Mouse (Mus musculus) limb, embryonic 12.5 days (tissue): Measurements from ENCODE around the gene Gramd4. TPM values are rescaled to one million over a fixed set of nuclear protein-coding genes. Genes with fewer than 3 reads are reported as not detected.

Source experiments
- ATAC-seq: fragments of 200-750 bp; cut with Nextera tagmentation; 2 replicates; pipeline ENCODE4 v1.8.0; 2017; ENCODE audit warnings: low read depth, moderate TSS enrichment; ENCODE audit not compliant: insufficient number of reproducible peaks, insufficient read depth, low FRiP score, low TSS enrichment
- H3K27ac ChIP-seq: fragments of 300-500 bp; sonication (generic); 2 replicates; pipeline ENCODE4 v1.5.1; 2016; ENCODE audit warnings: mild to moderate bottlenecking, moderate library complexity
- H3K27me3 ChIP-seq: fragments of 300-500 bp; sonication (generic); 2 replicates; pipeline ENCODE4 v1.6.1; 2016; ENCODE audit warnings: mild to moderate bottlenecking, moderate library complexity
- H3K36me3 ChIP-seq: fragments of 300-500 bp; sonication (generic); 2 replicates; pipeline ENCODE4 v1.6.1; 2016; ENCODE audit warnings: mild to moderate bottlenecking, moderate library complexity
- H3K4me1 ChIP-seq: fragments of 300-500 bp; sonication (generic); replicated peaks from 2 replicates; pipeline ENCODE4 v1.6.1; 2016
- H3K4me2 ChIP-seq: fragments of 300-500 bp; sonication (generic); 2 replicates; pipeline ENCODE4 v1.6.1; 2016; ENCODE audit warnings: mild to moderate bottlenecking, moderate library complexity
- H3K4me3 ChIP-seq: fragments of 300-500 bp; sonication (generic); replicated peaks from 2 replicates; pipeline ENCODE4 v1.5.1; 2016; ENCODE audit warnings: mild to moderate bottlenecking
- H3K9ac ChIP-seq: fragments of 300-500 bp; sonication (generic); replicated peaks from 2 replicates; pipeline ENCODE4 v1.6.1; 2016; ENCODE audit warnings: mild to moderate bottlenecking, moderate library complexity
- H3K9me3 ChIP-seq: fragments of 300-500 bp; sonication (generic); 2 replicates; pipeline ENCODE4 v1.6.1; 2016; ENCODE audit warnings: mild to moderate bottlenecking, moderate library complexity
- WGBS: fragments of 180-500 bp; shearing (Covaris S2); methylation state at CpG from one replicate; pipeline ENCODE4 v1.1.7; 2016; 5-methylcytosine and 5-hydroxymethylcytosine counted together
- polyA plus RNA-seq: library from polyadenylated mRNA; unstranded; fragments of >200 nt; fragmentation: Nextera tagmentation; extraction: Ambion mirVana; gene quantifications from 2 replicates; pipeline ENCODE4 v1.2.1, GENCODE M21; 2016

Gene Gramd4
- polyA plus RNA-seq, 1 experiment from 2014 or later: 19.2 TPM

DNA sequence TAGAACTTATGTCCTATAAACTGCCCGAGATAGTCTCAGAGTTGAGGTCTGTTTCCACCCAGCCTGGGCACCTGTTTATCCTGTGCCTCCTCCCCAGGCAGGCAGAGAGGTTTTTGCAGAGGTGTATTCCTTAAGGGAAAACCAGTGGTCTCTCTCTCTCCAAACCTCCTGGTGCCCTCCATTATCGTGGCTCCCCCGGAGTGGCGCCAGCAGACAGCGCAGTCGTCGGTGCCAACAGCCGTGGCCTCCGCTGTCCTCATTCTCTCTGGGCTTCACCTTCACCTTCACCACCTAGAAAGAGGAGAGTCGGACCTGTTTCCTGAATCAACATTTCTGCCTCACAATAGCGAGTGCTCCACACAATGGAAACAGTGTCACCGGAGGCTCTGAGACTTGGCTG, 3.1 kb downstream of the Gramd4 start:
- H3K27me3 ChIP-seq: no peaks in the 10 kb centered on the region
- WGBS: 88% methylated on average over 12 of the region's 12 CpGs
- H3K27ac ChIP-seq: no peak overlapping the region
- no peak overlapping the region for H3K4me3 ChIP-seq
- H3K36me3 ChIP-seq: 0 out of 2 replicates have a peak, but pooled peaks cover 3% of the 10 kb centered on the region
- peaks cover 43% of the 10 kb centered on the region for H3K4me1 ChIP-seq
- no peaks in the 10 kb centered on the region for H3K9me3 ChIP-seq
- no peak for ATAC-seq
- H3K9ac ChIP-seq: no peak overlapping the region
- no peak overlapping the region for H3K4me2 ChIP-seq

DNA sequence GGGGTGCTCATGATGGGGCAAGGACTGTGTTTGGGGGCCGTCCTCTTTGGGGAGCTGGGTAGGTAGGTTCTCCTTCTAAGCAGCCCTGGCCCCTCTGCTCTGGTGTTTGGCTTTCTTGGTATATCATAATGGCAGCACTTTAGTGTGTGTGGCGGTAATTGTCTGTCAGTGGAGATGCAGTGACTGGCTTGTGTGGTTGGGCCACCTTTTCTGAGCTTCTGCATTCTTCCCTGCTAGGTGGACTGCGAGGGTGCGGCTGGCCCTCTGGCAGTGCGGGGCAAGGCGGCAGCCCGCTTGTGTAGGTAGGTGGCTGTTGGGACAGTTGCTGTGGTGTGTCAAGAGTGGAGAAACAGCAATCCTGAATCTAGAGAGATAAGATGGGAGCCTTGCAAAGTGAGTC, 3.7 kb downstream of the Gramd4 start:
- WGBS: 80% methylated on average over 7 of the region's 7 CpGs
- Histone ChIP-seq H3K27ac (0 out of 2 replicates have a peak overlapping the region, but pooled peaks have one; percentile 23), H3K4me1 (peaks cover 43% of the 10 kb centered on the region), H3K36me3 (0 out of 2 replicates have a peak, but pooled peaks cover 7% of the 10 kb centered on the region), H3K27me3 (no peaks in the 10 kb centered on the region), H3K4me2 (no peak overlapping the region), H3K9me3 (no peaks in the 10 kb centered on the region), H3K9ac (0 out of 2 replicates have a peak overlapping the region, but pooled peaks have one; percentile 14), H3K4me3 (no peak overlapping the region)
- no peak for ATAC-seq

- Histone ChIP-seq H3K9ac (0 out of 2 replicates have a peak overlapping the region, but pooled peaks have one; percentile 14), H3K27ac (no peak overlapping the region)
- 60% methylated on average over 6 of the region's 6 CpGs for WGBS
These were observed 4.5 kb downstream of the Gramd4 start for GRCm38 (mm10) chr15:86061848-86062481.

GRCm38 (mm10) chr15:86064191-86064849, 6.8 kb downstream of the Gramd4 start:
- no peak overlapping the region for H3K4me2 ChIP-seq

More at GRCm38 (mm10) chr15:86061848-86062481, 4.5 kb downstream of the Gramd4 start:
- Histone ChIP-seq H3K27me3 (no peaks in the 10 kb centered on the region), H3K4me2 (0 out of 2 replicates have a peak overlapping the region, but pooled peaks have one; percentile 1), H3K9me3 (no peaks in the 10 kb centered on the region), H3K36me3 (0 out of 2 replicates have a peak, but pooled peaks cover 7% of the 10 kb centered on the region), H3K4me1 (peaks cover 46% of the 10 kb centered on the region), H3K4me3 (no peak overlapping the region)
- no peak for ATAC-seq

GRCm38 (mm10) chr15:86064850-86065229, 7.3 kb downstream of the Gramd4 start:
- Histone ChIP-seq H3K27ac (no peak overlapping the region), H3K4me2 (no peak overlapping the region), H3K36me3 (0 out of 2 replicates have a peak, but pooled peaks cover 7% of the 10 kb centered on the region), H3K9ac (no peak overlapping the region), H3K27me3 (no peaks in the 10 kb centered on the region), H3K4me1 (peaks cover 51% of the 10 kb centered on the region), H3K9me3 (no peaks in the 10 kb centered on the region), H3K4me3 (no peak overlapping the region)
- no peak for ATAC-seq
- WGBS: 86% methylated on average over 3 of the region's 3 CpGs

More at GRCm38 (mm10) chr15:86064191-86064849, 6.8 kb downstream of the Gramd4 start:
- peaks cover 55% of the 10 kb centered on the region for H3K4me1 ChIP-seq
- no peak overlapping the region for H3K27ac ChIP-seq
- H3K4me3 ChIP-seq: no peak overlapping the region
- H3K9me3 ChIP-seq: no peaks in the 10 kb centered on the region
- no peak for ATAC-seq
- 0 out of 2 replicates have a peak, but pooled peaks cover 7% of the 10 kb centered on the region for H3K36me3 ChIP-seq
- H3K27me3 ChIP-seq: no peaks in the 10 kb centered on the region
- WGBS: 85% methylated on average over 8 of the region's 8 CpGs
- H3K9ac ChIP-seq: no peak overlapping the region

DNA sequence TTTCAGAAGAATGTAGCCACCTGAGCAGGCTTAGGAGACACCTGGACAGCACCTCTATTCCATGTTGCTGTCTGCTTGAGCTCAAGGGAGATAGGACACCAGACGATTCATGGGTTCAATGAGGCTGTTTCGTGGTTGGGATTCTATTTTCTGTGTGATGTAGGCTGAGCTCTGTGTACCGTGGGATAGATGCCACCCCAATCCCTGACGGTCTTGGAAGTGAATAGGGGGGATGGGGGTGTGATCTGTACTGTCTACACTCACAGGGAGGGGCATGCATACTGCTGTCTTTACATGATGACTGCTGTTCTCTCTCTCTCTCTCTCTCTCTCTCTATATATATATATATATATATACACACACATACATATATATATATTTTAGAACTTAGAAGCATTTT, 7.9 kb downstream of the Gramd4 start:
- 94% methylated on average over 4 of the region's 4 CpGs for WGBS

DNA sequence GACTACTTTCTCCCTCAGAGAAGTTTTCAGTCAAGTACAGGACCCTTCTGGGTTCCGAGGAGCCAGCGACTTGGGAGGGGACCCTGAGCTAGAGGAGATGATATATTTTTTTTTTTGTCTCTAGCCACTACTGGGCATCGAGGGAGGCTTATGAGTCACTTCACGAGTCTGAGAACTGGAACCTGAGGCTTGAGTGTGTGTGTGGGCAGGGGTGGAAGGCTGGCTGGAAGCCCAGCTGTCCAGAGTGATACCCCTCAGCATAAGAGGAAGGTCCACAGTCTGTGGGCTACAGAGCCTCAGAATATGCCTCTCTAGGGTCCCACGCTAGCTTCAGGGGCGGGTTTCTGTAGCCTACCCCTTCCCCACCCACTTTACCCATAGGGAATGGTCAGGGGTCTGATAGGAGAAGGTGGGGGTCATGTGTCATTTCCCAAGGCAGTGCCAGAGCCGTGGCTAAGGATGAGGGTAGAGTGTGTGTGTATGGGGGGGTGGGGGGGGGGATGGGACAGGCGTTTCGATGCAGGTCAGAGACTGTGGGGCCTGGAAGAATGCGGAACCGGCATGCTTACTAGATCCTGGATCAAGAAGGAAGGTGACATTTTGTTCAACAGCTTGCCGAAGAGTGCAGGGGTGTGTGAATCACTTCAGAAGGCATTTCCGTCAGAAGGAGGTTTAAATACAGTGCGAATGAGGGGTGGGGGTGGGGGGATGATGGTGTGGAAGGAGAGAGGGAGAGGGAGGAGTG, 9.5 kb downstream of the Gramd4 start:
- Histone ChIP-seq H3K4me3 (no peak overlapping the region), H3K9ac (0 out of 2 replicates have a peak overlapping the region, but pooled peaks have one; percentile 4), H3K36me3 (0 out of 2 replicates have a peak, but pooled peaks cover 7% of the 10 kb centered on the region), H3K27me3 (no peaks in the 10 kb centered on the region), H3K4me1 (peaks cover 33% of the 10 kb centered on the region), H3K9me3 (no peaks in the 10 kb centered on the region), H3K4me2 (no peak overlapping the region), H3K27ac (peak overlapping the region; percentile 20; the same call in 1 of the 2 replicates)
- ATAC-seq: no peak
- 67% methylated on average over 14 of the region's 14 CpGs for WGBS

More for the DNA sequence above, 7.9 kb downstream of the Gramd4 start:
- H3K27ac ChIP-seq: no peak overlapping the region
- 0 out of 2 replicates have a peak, but pooled peaks cover 7% of the 10 kb centered on the region for H3K36me3 ChIP-seq
- no peak for ATAC-seq
- no peak overlapping the region for H3K4me2 ChIP-seq
- H3K4me1 ChIP-seq: peaks cover 49% of the 10 kb centered on the region
- H3K27me3 ChIP-seq: no peaks in the 10 kb centered on the region
- H3K9ac ChIP-seq: no peak overlapping the region
- no peak overlapping the region for H3K4me3 ChIP-seq
- H3K9me3 ChIP-seq: no peaks in the 10 kb centered on the region

GRCm38 (mm10) chr15:86067581-86067910, 10.1 kb downstream of the Gramd4 start:
- no peak overlapping the region for H3K4me3 ChIP-seq
- ATAC-seq: no peak
- no peaks in the 10 kb centered on the region for H3K27me3 ChIP-seq
- H3K4me2 ChIP-seq: no peak overlapping the region
- peaks cover 31% of the 10 kb centered on the region for H3K4me1 ChIP-seq
- H3K27ac ChIP-seq: peak overlapping the region; percentile 12; the same call in 1 of the 2 replicates
- WGBS: 50% methylated on average over 6 of the region's 6 CpGs
- 0 out of 2 replicates have a peak, but pooled peaks cover 7% of the 10 kb centered on the region for H3K36me3 ChIP-seq
- H3K9me3 ChIP-seq: no peaks in the 10 kb centered on the region
- no peak overlapping the region for H3K9ac ChIP-seq

DNA sequence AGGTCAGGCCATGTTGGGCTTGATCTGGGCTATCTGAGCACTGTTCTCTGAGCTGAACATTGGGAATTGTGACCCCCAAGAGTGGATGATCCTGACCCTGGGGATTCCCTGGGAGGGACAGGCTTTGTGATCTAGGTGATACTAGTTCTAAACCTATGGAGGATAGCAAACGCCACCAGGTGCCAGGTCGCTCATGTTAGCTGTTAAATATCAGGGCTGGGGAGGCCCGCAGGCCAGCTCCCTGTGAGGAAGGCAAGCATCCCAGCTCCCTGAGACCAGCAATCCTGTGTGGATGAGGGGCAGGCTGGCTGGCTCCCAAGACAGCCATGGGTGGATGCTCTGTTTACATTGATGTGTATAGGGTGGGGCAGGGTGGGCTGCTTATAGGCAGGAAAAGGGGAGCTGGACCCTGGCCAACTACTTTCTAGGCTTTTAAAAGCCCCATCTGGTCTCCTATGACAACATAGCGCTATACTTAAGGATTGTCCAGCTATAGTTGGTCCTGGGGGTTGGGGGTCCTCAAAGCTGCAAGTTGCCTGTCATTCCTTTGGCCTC, 10.5 kb downstream of the Gramd4 start:
- no peaks in the 10 kb centered on the region for H3K9me3 ChIP-seq
- H3K27me3 ChIP-seq: no peaks in the 10 kb centered on the region
- peaks cover 31% of the 10 kb centered on the region for H3K4me1 ChIP-seq
- H3K27ac ChIP-seq: no peak overlapping the region
- H3K9ac ChIP-seq: no peak overlapping the region
- ATAC-seq: no peak
- H3K36me3 ChIP-seq: 0 out of 2 replicates have a peak, but pooled peaks cover 4% of the 10 kb centered on the region
- H3K4me3 ChIP-seq: no peak overlapping the region
- H3K4me2 ChIP-seq: no peak overlapping the region
- 84% methylated on average over 4 of the region's 4 CpGs for WGBS

DNA sequence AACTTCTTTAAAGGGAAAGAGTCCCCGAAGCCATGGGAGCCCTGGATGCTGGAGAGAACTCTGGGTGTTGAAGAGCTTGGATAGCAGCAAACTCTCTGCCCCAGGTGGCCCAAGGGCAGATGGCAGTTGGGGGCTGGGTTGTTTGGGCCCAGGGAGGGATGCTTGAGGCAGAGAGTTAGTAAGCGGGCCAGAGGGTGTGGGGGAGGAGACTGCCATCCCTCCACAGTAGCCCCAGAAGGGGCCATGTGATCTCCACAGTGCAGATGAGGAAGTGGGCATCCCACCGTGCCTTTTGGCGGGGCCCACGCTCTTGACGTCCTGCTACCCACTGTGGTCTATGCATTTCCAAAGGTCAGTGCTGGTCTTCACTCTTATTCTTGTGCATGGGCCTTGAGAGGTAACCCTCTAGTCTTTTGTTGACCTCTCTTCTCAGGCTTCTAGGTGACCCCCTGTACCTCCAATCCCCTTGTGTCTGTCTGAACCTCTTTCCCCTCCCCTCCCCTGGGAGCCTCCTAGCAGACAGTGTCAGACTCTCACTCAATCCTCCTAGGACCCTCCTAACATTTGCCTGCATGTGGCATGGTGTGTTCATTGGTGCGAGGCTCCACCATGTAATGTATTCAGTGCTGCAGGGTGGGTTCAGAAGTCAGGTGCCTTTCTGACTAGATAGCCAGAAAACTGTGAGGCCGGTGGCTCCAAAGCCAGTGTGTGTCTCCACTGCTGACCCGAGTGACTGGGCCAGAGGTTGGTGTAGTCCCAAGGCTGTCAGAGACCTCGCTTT, 11.7 kb downstream of the Gramd4 start:
- Histone ChIP-seq H3K27me3 (no peaks in the 10 kb centered on the region), H3K4me3 (no peak overlapping the region), H3K9me3 (no peaks in the 10 kb centered on the region), H3K36me3 (0 out of 2 replicates have a peak, but pooled peaks cover 4% of the 10 kb centered on the region), H3K9ac (no peak overlapping the region), H3K4me1 (peaks cover 31% of the 10 kb centered on the region), H3K27ac (no peak overlapping the region), H3K4me2 (no peak overlapping the region)
- WGBS: 75% methylated on average over 10 of the region's 10 CpGs
- no peak for ATAC-seq
